In the genomic region with DNA sequence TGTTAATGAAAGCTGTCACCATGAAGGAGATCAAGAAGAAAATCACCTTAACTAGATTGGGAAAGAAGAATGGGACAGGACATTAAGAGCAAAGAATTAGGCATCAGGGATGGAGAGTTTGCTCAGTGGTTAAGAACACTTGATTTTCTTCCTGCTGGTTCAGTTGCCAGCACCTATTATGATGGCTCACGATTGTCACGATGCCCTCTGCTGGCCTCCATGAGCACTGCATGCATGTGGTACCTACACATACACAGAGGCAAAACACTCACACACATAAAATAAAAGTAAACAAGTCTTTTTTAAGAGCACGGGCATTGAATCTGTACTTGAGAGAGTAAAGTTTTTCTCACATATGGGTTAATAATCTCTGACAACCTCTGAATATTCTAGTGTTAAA, we compare ENCODE assay signal across 9 mouse cellular contexts.
DNase-seq lines count a peak whose midpoint lies in the region; ATAC-seq and TF ChIP-seq lines count a peak whose summit lies in the region.
"Had no signal": no experiment of that assay in that cellular context is flagged by ENCODE, and none has a peak within 500 bp of the region (broad histone marks: within the 10 kb centered on the region; RNA-seq: fewer than 3 reads in every experiment).

No protein-coding gene starts in this region.

- H3K27me3 ChIP-seq in liver, postnatal 0 days (ENCODE audit: insufficient read depth, low read length) = no peaks in the 10 kb centered on the region

- H3K4me2 ChIP-seq in liver, postnatal 0 days (ENCODE audit: low read depth, low read length) = no peak overlapping the region
- H3K4me2 ChIP-seq: embryonic facial prominence, embryonic 13.5 days had no signal

- no peaks in the 10 kb centered on the region for H3K4me1 ChIP-seq in liver, postnatal 0 days (ENCODE audit: insufficient read depth)
- H3K4me1 ChIP-seq: embryonic facial prominence, embryonic 13.5 days had no signal

- no peak overlapping the region for H3K4me3 ChIP-seq in liver, postnatal 0 days (ENCODE audit: low read depth, low read length)
- H3K4me3 ChIP-seq: embryonic facial prominence, embryonic 13.5 days had no signal

- H3K36me3 ChIP-seq in liver, postnatal 0 days (replicated peaks; ENCODE audit: insufficient read depth, low read length) = no peaks in the 10 kb centered on the region
- H3K36me3 ChIP-seq: embryonic facial prominence, embryonic 13.5 days had no signal

- no peak overlapping the region for H3K27ac ChIP-seq in liver, postnatal 0 days (ENCODE audit: low read depth)
- H3K27ac ChIP-seq: embryonic facial prominence, embryonic 13.5 days had no signal

- no peak for TF ChIP-seq EP300 in liver, postnatal 0 days (IDR thresholded peaks at IDR 0.05; ENCODE audit: low read depth)

- peak; percentile 85 for TF ChIP-seq CTCF in liver, postnatal 0 days (IDR thresholded peaks at IDR 0.05; ENCODE audit: low read depth)

- no peak for ATAC-seq in liver, postnatal 0 days

- 30% methylated on average over 3 of the region's 3 CpGs for WGBS in liver, postnatal 0 days (ENCODE audit: insufficient replicate concordance)

- peak; percentile 11 for DNase-seq in gastrocnemius, postnatal 10 days
- no peak for DNase-seq in gastrocnemius, postnatal 4 days (ENCODE audit: low spot score in 2 of 2)
- DNase-seq in ovary, postnatal 36 days (ENCODE audit: low spot score) = peak; percentile 12
- DNase-seq in ovary, postnatal 14 days (ENCODE audit: low spot score) = no peak
- DNase-seq in c-Kit-negative CD71-positive TER-119-positive erythroid progenitor cells, embryonic 14.5 days (ENCODE audit: low read depth, low spot score) = peak; percentile 57
- peak; percentile 68 for DNase-seq in liver, postnatal 0 days
- DNase-seq in thymus, adult 18-20 months = peak; percentile 11 to 19
- no peak for DNase-seq in layer of hippocampus, postnatal 36 days

- H3K9me3 ChIP-seq in liver, postnatal 0 days (ENCODE audit: low read length) = no peaks in the 10 kb centered on the region
- H3K9me3 ChIP-seq: embryonic facial prominence, embryonic 13.5 days had no signal

- no peak overlapping the region for H3K9ac ChIP-seq in liver, postnatal 0 days (replicated peaks)
- H3K9ac ChIP-seq: embryonic facial prominence, embryonic 13.5 days had no signal

Comparison
In these comparisons a context has a peak if more than half of its experiments do, and no peak if none do; other contexts are left out.
1. DNase-seq: peak in gastrocnemius, postnatal 10 days (single experiment), ovary, postnatal 36 days (single experiment), c-Kit-negative CD71-positive TER-119-positive erythroid progenitor cells, embryonic 14.5 days (single experiment), liver, postnatal 0 days (single experiment) and thymus, adult 18-20 months (2 of 2); none in gastrocnemius, postnatal 4 days (0 of 2), ovary, postnatal 14 days (single experiment) and layer of hippocampus, postnatal 36 days (0 of 2).